Mouse (Mus musculus) embryonic fibroblast, embryonic 13.5 days (primary cell): ENCODE results near the gene Arhgap30.

ENCODE experiments used
- CTCF ChIP-seq: IDR thresholded peaks from 2 replicates; pipeline ENCODE4 v1.5.1; 2011; ENCODE audit warnings: mild to moderate bottlenecking, control low read depth, low read length, moderate library complexity, borderline replicate concordance; ENCODE audit not compliant: insufficient read depth
- POLR2A ChIP-seq: IDR thresholded peaks from 2 replicates; pipeline ENCODE4 v1.6.1; 2011; ENCODE audit warnings: low read depth, mild to moderate bottlenecking, control low read depth, low read length, moderate library complexity

DNA sequence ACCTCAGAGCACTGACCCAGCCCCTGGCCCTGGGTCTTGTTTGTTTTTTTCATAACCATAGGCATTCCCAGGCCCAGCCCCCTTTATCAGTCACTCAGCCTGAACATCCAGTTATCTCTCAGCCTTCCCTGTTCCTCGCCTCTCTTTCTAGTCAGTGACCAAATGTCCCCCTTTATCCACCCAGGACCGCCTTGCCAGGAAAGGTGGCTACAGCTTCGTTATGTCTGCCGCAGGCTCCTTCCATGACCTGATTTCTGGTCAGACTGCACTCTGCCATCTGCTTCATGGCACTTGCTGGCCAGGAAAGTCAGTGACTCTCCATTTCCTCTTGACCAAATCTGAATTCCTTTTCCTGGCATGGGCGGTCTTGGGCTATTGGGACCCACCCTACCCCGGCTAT lies 10.5 kb upstream of the Arhgap30 start:
- TF ChIP-seq POLR2A = no peak
- TF ChIP-seq CTCF = no peak
